21 mouse cellular contexts compared by ENCODE assay signal in the genomic region with DNA sequence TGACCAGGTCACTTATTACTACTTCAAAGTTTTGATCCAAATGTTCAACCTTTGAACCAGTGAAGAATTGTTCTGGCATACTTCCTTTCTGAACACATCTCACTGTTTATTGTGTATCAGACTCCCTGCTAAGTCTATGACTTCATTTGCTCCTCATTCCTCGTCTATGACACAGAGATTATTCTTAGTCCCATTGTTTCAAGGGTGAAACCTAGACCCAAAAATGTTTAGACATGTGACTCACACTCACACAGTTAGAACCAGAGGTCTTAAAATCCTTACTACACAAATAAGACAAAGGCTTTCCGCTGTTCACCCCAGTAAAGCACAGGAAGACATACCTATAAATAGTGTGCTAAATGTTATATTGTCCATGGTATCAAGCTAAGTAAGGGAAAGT.
DNase-seq lines count a peak whose midpoint lies in the region; ATAC-seq and TF ChIP-seq lines count a peak whose summit lies in the region.
"Had no signal": no experiment of that assay in that cellular context is flagged by ENCODE, and none has a peak within 500 bp of the region (broad histone marks: within the 10 kb centered on the region; RNA-seq: fewer than 3 reads in every experiment).

No protein-coding gene starts in this region.

- peak; percentile 25 for DNase-seq in kidney, postnatal 0 days (ENCODE audit: low spot score)
- DNase-seq in kidney, adult 11 months: no peak
- DNase-seq in 3T3-L1 (ENCODE audit: low read depth, low spot score): peak; percentile 81
- peak; percentile 90 for DNase-seq in Muller cell, postnatal 12 days (ENCODE audit: inconsistent ontology term)
- DNase-seq in left cerebral cortex, adult 9 months (ENCODE audit: low spot score in 2 of 2): no peak
- DNase-seq in layer of hippocampus, adult 9-10 months (ENCODE audit: low spot score): no peak
- DNase-seq: adrenal gland, postnatal 36 days; cerebellum, adult 9-10 months; gastrocnemius, postnatal 10 days; kidney, adult 9 months; kidney, postnatal 4 days; thymus, postnatal 4 days had no signal

- H3K27me3 ChIP-seq in kidney, postnatal 0 days (ENCODE audit: insufficient read depth, low read length): no peaks in the 10 kb centered on the region
- H3K27me3 ChIP-seq in heart, embryonic 15.5 days: no peaks in the 10 kb centered on the region
- H3K27me3 ChIP-seq: CH12.LX; embryonic facial prominence, embryonic 13.5 days had no signal

- no peak overlapping the region for H3K4me2 ChIP-seq in kidney, postnatal 0 days (ENCODE audit: low read length)
- no peak overlapping the region for H3K4me2 ChIP-seq in heart, embryonic 15.5 days
- H3K4me2 ChIP-seq: embryonic facial prominence, embryonic 13.5 days; liver, embryonic 11.5 days; midbrain, embryonic 11.5 days had no signal

- ATAC-seq in kidney, postnatal 0 days (replicated peaks; ENCODE audit: low FRiP score, low read depth): no peak
- ATAC-seq in heart, embryonic 15.5 days (replicated peaks; ENCODE audit: insufficient number of reproducible peaks, insufficient read depth, low FRiP score, low read depth): peak; percentile 55
- ATAC-seq: inflammation-experienced regulatory T-cells, adult 6 months had no signal

- no peak overlapping the region for H3K27ac ChIP-seq in kidney, postnatal 0 days
- peak overlapping the region; percentile 59 for H3K27ac ChIP-seq in heart, embryonic 15.5 days
- H3K27ac ChIP-seq: embryonic facial prominence, embryonic 13.5 days; forebrain, embryonic 10.5 days; hindbrain, embryonic 10.5 days; macrophage had no signal

- WGBS in kidney, postnatal 0 days: 78% methylated on average over 2 of the region's 2 CpGs
- WGBS in heart, embryonic 15.5 days: 39% methylated on average over 2 of the region's 2 CpGs

- no peak overlapping the region for H3K4me3 ChIP-seq in kidney, postnatal 0 days (replicated peaks; ENCODE audit: low read depth, low read length)
- no peak overlapping the region for H3K4me3 ChIP-seq in heart, embryonic 15.5 days
- H3K4me3 ChIP-seq: embryonic facial prominence, embryonic 13.5 days; forebrain, embryonic 10.5 days; hindbrain, embryonic 10.5 days had no signal

- no peaks in the 10 kb centered on the region for H3K4me1 ChIP-seq in kidney, postnatal 0 days (replicated peaks; ENCODE audit: insufficient read depth, low read length)
- peaks cover 6% of the 10 kb centered on the region; the same call in 1 of the 2 replicates for H3K4me1 ChIP-seq in heart, embryonic 15.5 days (replicated peaks)
- H3K4me1 ChIP-seq: embryonic facial prominence, embryonic 13.5 days had no signal

- no peak for TF ChIP-seq CTCF in kidney, postnatal 0 days (IDR thresholded peaks at IDR 0.05; ENCODE audit: low read depth)

- no peaks in the 10 kb centered on the region for H3K36me3 ChIP-seq in kidney, postnatal 0 days (ENCODE audit: insufficient read depth, low read length)
- H3K36me3 ChIP-seq in heart, embryonic 15.5 days: no peaks in the 10 kb centered on the region
- H3K36me3 ChIP-seq: embryonic facial prominence, embryonic 13.5 days; forebrain, embryonic 10.5 days; hindbrain, embryonic 10.5 days had no signal

- H3K9me3 ChIP-seq in kidney, postnatal 0 days (replicated peaks; ENCODE audit: low read length): no peaks in the 10 kb centered on the region
- H3K9me3 ChIP-seq in heart, embryonic 15.5 days (replicated peaks): no peaks in the 10 kb centered on the region
- H3K9me3 ChIP-seq: embryonic facial prominence, embryonic 13.5 days; forebrain, embryonic 10.5 days; hindbrain, embryonic 10.5 days had no signal

- H3K9ac ChIP-seq in kidney, postnatal 0 days (ENCODE audit: low read depth, low read length): no peak overlapping the region
- H3K9ac ChIP-seq in heart, embryonic 15.5 days: no peak overlapping the region
- H3K9ac ChIP-seq: embryonic facial prominence, embryonic 13.5 days had no signal

Comparison
In these comparisons a context has a peak if more than half of its experiments do, and no peak if none do; other contexts are left out.
1. DNase-seq: peak in kidney, postnatal 0 days (single experiment), 3T3-L1 (single experiment) and Muller cell, postnatal 12 days (single experiment); none in kidney, adult 11 months (single experiment), left cerebral cortex, adult 9 months (0 of 2) and layer of hippocampus, adult 9-10 months (single experiment).